Mouse (Mus musculus): ENCODE data around the gene Ptov1. TPM values are rescaled to one million over a fixed set of nuclear protein-coding genes. Genes with fewer than 3 reads are reported as not detected.

Ptov1 gene
- polyA plus RNA-seq, 1 experiment = 66.2 TPM

- Histone ChIP-seq H3K27me3 (ENCODE audit: control insufficient read depth, insufficient read depth, low read length) (no peaks in the 10 kb centered on the region), H3K4me3 (ENCODE audit: extremely low read depth, insufficient read depth, insufficient read length) (no peak overlapping the region), H3K36me3 (ENCODE audit: control insufficient read depth, insufficient read depth, low read length) (peaks cover 1% of the 10 kb centered on the region; the same call in 1 of the 2 replicates), H3K27ac (ENCODE audit: insufficient read depth, low read length) (no peak overlapping the region), H3K4me1 (ENCODE audit: control insufficient read depth, insufficient read depth, insufficient read length) (peaks cover 22% of the 10 kb centered on the region; the same call in 1 of the 2 replicates)
- 51% methylated on average over 7 of the region's 7 CpGs for WGBS
- TF ChIP-seq POLR2A (IDR thresholded peaks at IDR 0.05; ENCODE audit: low read depth, low read length) = no peak
- no peak for TF ChIP-seq CTCF (IDR thresholded peaks at IDR 0.05; ENCODE audit: extremely low read depth, insufficient read depth, insufficient read length, insufficient replicate concordance)
- DNase-seq (ENCODE audit: low read depth in 1 of 2, low spot score in 2 of 2) = no peak
Observed at GRCm38 (mm10) chr7:44823409-44823808, 46.2 kb downstream of the Ptov1 start.

DNA sequence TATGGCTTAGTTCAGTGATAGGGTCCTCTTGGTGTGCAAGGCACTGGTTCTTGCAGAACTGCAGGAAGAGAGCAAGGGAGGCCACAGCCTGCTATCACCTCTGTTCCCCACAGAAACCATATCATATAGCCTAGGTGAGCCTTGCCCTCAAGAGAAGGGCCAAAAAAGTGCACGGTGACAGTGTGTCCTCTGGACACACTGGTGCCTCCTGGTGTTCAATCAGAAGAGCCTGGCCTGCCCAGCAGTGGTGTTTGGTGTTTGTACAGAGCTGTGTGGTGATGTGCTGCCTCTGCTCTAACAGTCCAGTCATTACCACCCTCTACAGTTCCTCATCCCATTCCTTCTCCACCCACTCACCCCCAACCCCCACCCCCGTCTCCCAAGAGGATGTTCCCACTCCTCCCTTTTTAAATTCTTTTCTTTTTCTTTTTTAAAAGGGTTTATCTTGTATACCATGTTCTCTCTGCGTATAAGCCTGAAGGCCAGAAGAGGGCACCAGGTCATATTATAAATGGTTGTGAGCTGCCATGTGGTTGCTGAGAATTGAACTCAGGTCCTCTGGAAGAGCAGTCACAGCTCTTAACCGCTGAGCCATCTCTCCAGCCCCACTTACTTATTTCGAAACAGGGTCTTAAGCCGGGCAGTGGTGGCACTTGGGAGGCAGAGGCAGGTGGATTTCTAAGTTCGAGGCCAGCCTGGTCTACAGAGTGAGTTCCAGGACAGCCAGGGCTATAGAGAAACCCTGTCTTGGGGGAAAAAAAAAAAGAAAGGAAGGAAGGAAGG lies 47.7 kb downstream of the Ptov1 start:
- WGBS = 80% methylated on average over 7 of the region's 7 CpGs
- peaks cover 15% of the 10 kb centered on the region for H3K4me1 ChIP-seq (ENCODE audit: control insufficient read depth, insufficient read depth, insufficient read length)
- H3K4me3 ChIP-seq (ENCODE audit: extremely low read depth, insufficient read depth, insufficient read length) = no peak overlapping the region
- peak in 1 of 2 experiments; percentile 7 for DNase-seq (ENCODE audit: low read depth in 1 of 2, low spot score in 2 of 2)
- TF ChIP-seq CTCF (IDR thresholded peaks at IDR 0.05; ENCODE audit: extremely low read depth, insufficient read depth, insufficient read length, insufficient replicate concordance) = peak; percentile 15; the same call in 1 of the 2 replicates
- no peak for TF ChIP-seq POLR2A (IDR thresholded peaks at IDR 0.05; ENCODE audit: low read depth, low read length)
- H3K36me3 ChIP-seq (ENCODE audit: control insufficient read depth, insufficient read depth, low read length) = no peaks in the 10 kb centered on the region
- no peaks in the 10 kb centered on the region for H3K27me3 ChIP-seq (ENCODE audit: control insufficient read depth, insufficient read depth, low read length)
- H3K27ac ChIP-seq (ENCODE audit: insufficient read depth, low read length) = no peak overlapping the region

DNA sequence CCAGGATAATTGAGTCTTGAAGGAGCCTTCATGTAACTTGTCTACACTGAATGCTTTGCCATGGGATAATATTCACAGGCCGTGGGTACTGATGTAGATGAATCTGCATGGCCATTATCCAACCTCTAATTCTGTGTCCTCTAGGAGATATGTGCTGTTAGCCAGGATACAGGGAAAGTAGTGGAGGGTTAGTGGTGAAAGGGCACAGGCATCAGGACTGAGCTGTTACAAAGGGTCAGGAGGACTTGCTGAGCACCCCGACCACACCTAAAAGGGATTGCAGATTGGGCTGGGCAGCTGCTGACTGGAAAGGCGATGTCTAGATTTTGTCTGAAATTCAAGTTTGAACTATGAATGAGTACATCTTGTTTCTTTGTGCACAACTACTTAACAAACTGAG lies 49.1 kb downstream of the Ptov1 start:
- peak in 1 of 2 experiments; percentile 1 for DNase-seq (ENCODE audit: low read depth in 1 of 2, low spot score in 2 of 2)
- Histone ChIP-seq H3K36me3 (ENCODE audit: control insufficient read depth, insufficient read depth, low read length) (no peaks in the 10 kb centered on the region), H3K4me1 (ENCODE audit: control insufficient read depth, insufficient read depth, insufficient read length) (peaks cover 6% of the 10 kb centered on the region), H3K27me3 (ENCODE audit: control insufficient read depth, insufficient read depth, low read length) (no peaks in the 10 kb centered on the region), H3K27ac (ENCODE audit: insufficient read depth, low read length) (no peak overlapping the region), H3K4me3 (ENCODE audit: extremely low read depth, insufficient read depth, insufficient read length) (no peak overlapping the region)
- WGBS = 76% methylated on average over 3 of the region's 3 CpGs
- TF ChIP-seq POLR2A (IDR thresholded peaks at IDR 0.05; ENCODE audit: low read depth, low read length) = no peak
- no peak for TF ChIP-seq CTCF (IDR thresholded peaks at IDR 0.05; ENCODE audit: extremely low read depth, insufficient read depth, insufficient read length, insufficient replicate concordance)

- DNase-seq (ENCODE audit: low read depth in 1 of 2, low spot score in 2 of 2) = peak in 1 of 2 experiments; percentile 1
- no peak overlapping the region for H3K4me3 ChIP-seq (ENCODE audit: extremely low read depth, insufficient read depth, insufficient read length)
- WGBS = 51% methylated on average over 5 of the region's 5 CpGs
- no peak for TF ChIP-seq POLR2A (IDR thresholded peaks at IDR 0.05; ENCODE audit: low read depth, low read length)
- no peak for TF ChIP-seq CTCF (IDR thresholded peaks at IDR 0.05; ENCODE audit: extremely low read depth, insufficient read depth, insufficient read length, insufficient replicate concordance)
- H3K27ac ChIP-seq (ENCODE audit: insufficient read depth, low read length) = no peak overlapping the region
- H3K27me3 ChIP-seq (ENCODE audit: control insufficient read depth, insufficient read depth, low read length) = no peaks in the 10 kb centered on the region
- no peaks in the 10 kb centered on the region for H3K36me3 ChIP-seq (ENCODE audit: control insufficient read depth, insufficient read depth, low read length)
- peaks cover 10% of the 10 kb centered on the region for H3K4me1 ChIP-seq (ENCODE audit: control insufficient read depth, insufficient read depth, insufficient read length)
Observed at GRCm38 (mm10) chr7:44819863-44820262, 49.7 kb downstream of the Ptov1 start.

GRCm38 (mm10) chr7:44819391-44819790 lies 50.2 kb downstream of the Ptov1 start:
- H3K4me1 ChIP-seq (ENCODE audit: control insufficient read depth, insufficient read depth, insufficient read length) = peaks cover 10% of the 10 kb centered on the region
- no peak overlapping the region for H3K27ac ChIP-seq (ENCODE audit: insufficient read depth, low read length)
- no peak for DNase-seq (ENCODE audit: low read depth in 1 of 2, low spot score in 2 of 2)
- H3K4me3 ChIP-seq (ENCODE audit: extremely low read depth, insufficient read depth, insufficient read length) = no peak overlapping the region
- H3K36me3 ChIP-seq (ENCODE audit: control insufficient read depth, insufficient read depth, low read length) = no peaks in the 10 kb centered on the region
- 92% methylated on average over 2 of the region's 2 CpGs for WGBS
- H3K27me3 ChIP-seq (ENCODE audit: control insufficient read depth, insufficient read depth, low read length) = no peaks in the 10 kb centered on the region
- TF ChIP-seq CTCF (IDR thresholded peaks at IDR 0.05; ENCODE audit: extremely low read depth, insufficient read depth, insufficient read length, insufficient replicate concordance) (no peak), POLR2A (IDR thresholded peaks at IDR 0.05; ENCODE audit: low read depth, low read length) (no peak)

- TF ChIP-seq POLR2A (IDR thresholded peaks at IDR 0.05; ENCODE audit: low read depth, low read length) (no peak), CTCF (IDR thresholded peaks at IDR 0.05; ENCODE audit: extremely low read depth, insufficient read depth, insufficient read length, insufficient replicate concordance) (no peak)
- Histone ChIP-seq H3K36me3 (ENCODE audit: control insufficient read depth, insufficient read depth, low read length) (no peaks in the 10 kb centered on the region), H3K4me3 (ENCODE audit: extremely low read depth, insufficient read depth, insufficient read length) (no peak overlapping the region), H3K27me3 (ENCODE audit: control insufficient read depth, insufficient read depth, low read length) (no peaks in the 10 kb centered on the region), H3K4me1 (ENCODE audit: control insufficient read depth, insufficient read depth, insufficient read length) (peaks cover 10% of the 10 kb centered on the region), H3K27ac (ENCODE audit: insufficient read depth, low read length) (no peak overlapping the region)
- DNase-seq (ENCODE audit: low read depth in 1 of 2, low spot score in 2 of 2) = peak in 1 of 2 experiments; percentile 2
- 48% methylated on average over 6 of the region's 6 CpGs for WGBS
Observed at GRCm38 (mm10) chr7:44818751-44819235, 50.8 kb downstream of the Ptov1 start.

DNA sequence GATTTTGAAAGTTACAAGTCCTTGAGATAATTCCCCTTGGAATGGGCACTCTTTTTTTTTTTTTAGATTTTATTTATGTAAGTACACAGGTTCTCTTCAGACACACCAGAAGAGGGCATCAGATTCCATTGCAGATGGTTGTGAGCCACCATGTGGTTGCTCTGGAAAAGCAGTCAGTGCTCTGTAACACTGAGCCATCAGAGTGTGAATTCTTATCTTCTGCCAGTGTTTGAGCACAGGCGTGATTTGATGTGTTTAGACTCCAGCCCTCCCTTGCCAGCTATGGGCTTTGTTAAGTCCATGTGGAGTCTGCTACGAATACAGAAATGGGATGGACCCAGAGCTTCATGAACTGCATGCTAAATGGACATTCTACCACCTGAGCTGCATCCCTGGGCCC lies 51.4 kb downstream of the Ptov1 start:
- no peak overlapping the region for H3K4me3 ChIP-seq (ENCODE audit: extremely low read depth, insufficient read depth, insufficient read length)
- TF ChIP-seq POLR2A (IDR thresholded peaks at IDR 0.05; ENCODE audit: low read depth, low read length) (no peak), CTCF (IDR thresholded peaks at IDR 0.05; ENCODE audit: extremely low read depth, insufficient read depth, insufficient read length, insufficient replicate concordance) (no peak)
- WGBS = 49% methylated on average over 2 of the region's 2 CpGs
- peak in 1 of 2 experiments; percentile 1 for DNase-seq (ENCODE audit: low read depth in 1 of 2, low spot score in 2 of 2)
- H3K4me1 ChIP-seq (ENCODE audit: control insufficient read depth, insufficient read depth, insufficient read length) = peaks cover 10% of the 10 kb centered on the region
- no peak overlapping the region for H3K27ac ChIP-seq (ENCODE audit: insufficient read depth, low read length)
- no peaks in the 10 kb centered on the region for H3K27me3 ChIP-seq (ENCODE audit: control insufficient read depth, insufficient read depth, low read length)
- H3K36me3 ChIP-seq (ENCODE audit: control insufficient read depth, insufficient read depth, low read length) = no peaks in the 10 kb centered on the region
